Mouse (Mus musculus) cerebellum, postnatal 25 days (tissue): ENCODE data around the gene Mthfsl.
A peak's percentile ranks its signal among the peaks of the same experiment; 100 is the strongest.
"Not testable (repeated sequence)": the region's sequence is repeated elsewhere in the genome, so short reads cannot be mapped to it uniquely, and the experiment has no call there.

Source experiments
- DNase-seq, 2 experiments: peaks; one replicate each; pipeline ENCODE4 v3.0.0; 2021; ENCODE audit warnings: mixed read lengths in 2 of 2

Gene Mthfsl

GRCm38 (mm10) chr9:88719989-88720537, at the start of gene Mthfsl:
TSS of gene Mthfsl (minus strand) at chr9:88720296.
- peak; percentile 33 to 59 for DNase-seq

- DNase-seq, result not testable (repeated sequence)
Measured at GRCm38 (mm10) chr9:88769470-88769869, 49.4 kb upstream of the Mthfsl start.

GRCm38 (mm10) chr9:88746687-88747086, 26.6 kb upstream of the Mthfsl start:
- peak; percentile 32 to 62 for DNase-seq

GRCm38 (mm10) chr9:88746046-88746445, 25.9 kb upstream of the Mthfsl start:
- DNase-seq, result not testable (repeated sequence)

- DNase-seq, result not testable (repeated sequence)
Measured at GRCm38 (mm10) chr9:88735289-88735688, 15.2 kb upstream of the Mthfsl start.

- not testable (repeated sequence) for DNase-seq
Measured at GRCm38 (mm10) chr9:88733182-88733581, 13.1 kb upstream of the Mthfsl start.

GRCm38 (mm10) chr9:88732334-88732733, 12.2 kb upstream of the Mthfsl start:
- DNase-seq, result not testable (repeated sequence)

- not testable (repeated sequence) for DNase-seq
Measured at GRCm38 (mm10) chr9:88731728-88732127, 11.6 kb upstream of the Mthfsl start, which contains the start of gene Bcl2a1d. TSS of gene Bcl2a1d (minus strand) at chr9:88731914.

GRCm38 (mm10) chr9:88728311-88728710, 8.2 kb upstream of the Mthfsl start:
- DNase-seq, result not testable (repeated sequence)

- not testable (repeated sequence) for DNase-seq
Measured at GRCm38 (mm10) chr9:88721628-88722027, 1.5 kb upstream of the Mthfsl start.

GRCm38 (mm10) chr9:88719073-88719921, 799 bp downstream of the Mthfsl start:
- DNase-seq, result peak; percentile 59 to 61

GRCm38 (mm10) chr9:88718593-88718992, 1.5 kb downstream of the Mthfsl start:
- DNase-seq, result peak; percentile 27 to 34

- peak; percentile 71 to 81 for DNase-seq
Measured at GRCm38 (mm10) chr9:88718140-88718539, 2.0 kb downstream of the Mthfsl start.

GRCm38 (mm10) chr9:88714515-88714914, 5.6 kb downstream of the Mthfsl start:
- DNase-seq, result not testable (repeated sequence)

- not testable (repeated sequence) for DNase-seq
Measured at GRCm38 (mm10) chr9:88712164-88712749, 7.8 kb downstream of the Mthfsl start.

GRCm38 (mm10) chr9:88710910-88711438, 9.1 kb downstream of the Mthfsl start:
- DNase-seq, result not testable (repeated sequence)

- DNase-seq, result not testable (repeated sequence)
Measured at GRCm38 (mm10) chr9:88710439-88710838, 9.7 kb downstream of the Mthfsl start.

- not testable (repeated sequence) for DNase-seq
Measured at GRCm38 (mm10) chr9:88709794-88710193, 10.3 kb downstream of the Mthfsl start.

GRCm38 (mm10) chr9:88709304-88709703, 10.8 kb downstream of the Mthfsl start:
- DNase-seq, result no peak

GRCm38 (mm10) chr9:88706700-88707099, 13.4 kb downstream of the Mthfsl start:
- no peak for DNase-seq

GRCm38 (mm10) chr9:88705157-88705556, 14.9 kb downstream of the Mthfsl start:
- DNase-seq, result not testable (repeated sequence)

GRCm38 (mm10) chr9:88698746-88699145, 21.4 kb downstream of the Mthfsl start:
- not testable (repeated sequence) for DNase-seq

GRCm38 (mm10) chr9:88691307-88691706, 28.8 kb downstream of the Mthfsl start:
- DNase-seq, result not testable (repeated sequence)
